Mouse (Mus musculus) bone marrow, adult 2 months (tissue): ENCODE results near the gene Zbtb8b.

Experiments used
- CTCF ChIP-seq: fragments of 200-500 bp; IDR thresholded peaks from 2 replicates; pipeline ENCODE4 v1.5.1; 2011; ENCODE audit warnings: low read length, control low read depth; ENCODE audit not compliant: control insufficient read depth, insufficient read depth
- POLR2A ChIP-seq: fragments of 200-500 bp; IDR thresholded peaks from 2 replicates; pipeline ENCODE4 v1.6.1; 2011; ENCODE audit warnings: low read depth, mild to moderate bottlenecking, control low read depth, low read length, borderline replicate concordance; ENCODE audit not compliant: control insufficient read depth

GRCm38 (mm10) chr4:129451471-129452169, 11.0 kb upstream of the Zbtb8b start:
- TF ChIP-seq POLR2A (no peak), CTCF (no peak)
